Mouse (Mus musculus) CH12F3 (cell line): ENCODE data around the gene Iqgap2.

Experiments used
- in situ Hi-C: fragments of 300-500 bp; cut with MboI; formaldehyde crosslinking; loops from 2 replicates; pipeline ENCODE4 v1.14.3; 2020; ENCODE audit warnings: low sequenced_read_pairs

The Iqgap2 gene

DNA sequence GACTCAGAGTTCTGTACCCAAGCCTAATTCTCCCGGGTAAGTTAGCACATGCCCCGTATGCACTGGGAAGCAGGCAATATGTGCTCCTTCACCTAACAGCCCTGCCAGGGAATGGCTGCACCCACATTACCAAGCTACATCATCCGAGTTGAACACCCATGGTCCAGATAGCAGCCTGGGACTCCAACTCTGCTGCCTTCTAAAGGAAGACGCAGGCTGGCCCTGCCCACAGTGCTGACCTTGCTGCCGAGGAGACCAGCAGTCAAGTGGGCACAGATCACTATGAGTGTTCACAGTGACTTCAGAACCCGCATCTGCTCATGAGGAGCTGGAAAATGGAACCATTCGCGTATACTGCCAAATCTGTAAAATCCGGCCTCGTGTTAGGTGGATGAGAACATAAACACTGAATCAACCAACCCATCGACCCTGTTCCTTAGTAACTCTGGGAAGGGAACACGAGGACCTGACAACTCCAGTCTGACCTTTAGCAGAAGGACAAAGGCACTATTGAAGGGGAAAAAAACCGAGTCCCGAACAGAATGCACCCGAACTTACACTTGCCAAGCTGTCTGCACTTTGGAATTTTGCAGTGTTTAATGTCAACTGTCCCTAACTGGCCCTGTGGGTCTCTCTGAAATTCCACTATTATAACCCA, 109.3 kb downstream of the Iqgap2 start:
- in situ Hi-C loops: no loop called here

DNA sequence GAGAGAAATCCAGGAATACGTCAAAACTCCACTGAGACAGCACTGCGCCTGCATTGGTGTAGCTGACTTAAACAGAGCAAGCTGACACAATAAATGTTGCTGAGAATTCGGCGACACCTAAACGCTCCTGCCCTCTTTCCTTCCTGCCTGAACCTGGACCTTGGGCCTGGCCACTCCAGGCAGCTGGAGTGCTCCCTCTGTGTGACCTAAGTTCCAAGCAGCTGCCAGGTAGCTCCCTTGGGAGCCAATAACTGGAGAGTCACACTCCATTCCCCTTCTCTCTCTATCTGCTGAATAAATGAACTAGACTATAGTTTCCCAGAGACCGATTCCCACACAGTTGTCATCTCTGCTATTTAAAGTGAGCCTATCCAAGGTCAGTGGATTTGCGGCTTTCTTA, 111.7 kb downstream of the Iqgap2 start:
- in situ Hi-C loops: no loop called here

DNA sequence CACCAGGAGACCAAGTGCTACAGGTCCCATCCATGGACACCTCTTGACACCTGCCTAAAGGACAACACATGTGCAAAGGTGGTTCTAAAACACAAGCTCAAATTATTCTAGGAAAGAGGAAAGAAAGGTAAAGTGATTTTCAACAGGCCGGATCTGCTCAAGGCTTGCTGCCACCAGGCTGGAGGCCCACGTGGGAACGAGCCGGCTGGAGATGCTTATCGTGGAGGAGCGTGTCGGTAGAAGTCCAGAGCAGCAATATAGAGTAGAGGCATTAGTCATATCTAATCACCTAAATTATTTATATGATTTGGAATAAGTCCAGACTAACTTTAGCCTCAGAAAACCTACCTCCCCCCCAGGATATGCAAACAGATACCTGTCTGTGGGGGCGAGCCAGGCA, 112.5 kb downstream of the Iqgap2 start:
- in situ Hi-C loops: no loop called here

DNA sequence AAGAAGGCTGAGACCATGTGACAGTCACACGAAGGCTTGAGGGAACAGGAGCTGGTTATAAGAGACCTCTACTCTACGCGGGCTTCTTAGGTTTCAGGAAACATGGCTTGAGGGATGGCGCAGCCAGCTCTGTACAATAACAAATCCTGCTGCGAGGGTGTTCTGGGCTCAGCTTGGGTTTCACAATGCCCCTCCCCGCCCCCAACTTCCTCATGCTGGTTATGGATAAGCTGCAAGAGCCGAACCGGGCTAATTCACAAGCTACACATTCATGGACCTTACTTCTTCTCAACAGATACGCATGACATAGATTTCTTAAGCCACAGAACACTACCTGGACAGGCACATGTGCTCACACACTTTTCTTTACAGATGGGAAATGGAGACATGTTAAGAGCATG, 113.0 kb downstream of the Iqgap2 start:
- in situ Hi-C loops: no loop called here

DNA sequence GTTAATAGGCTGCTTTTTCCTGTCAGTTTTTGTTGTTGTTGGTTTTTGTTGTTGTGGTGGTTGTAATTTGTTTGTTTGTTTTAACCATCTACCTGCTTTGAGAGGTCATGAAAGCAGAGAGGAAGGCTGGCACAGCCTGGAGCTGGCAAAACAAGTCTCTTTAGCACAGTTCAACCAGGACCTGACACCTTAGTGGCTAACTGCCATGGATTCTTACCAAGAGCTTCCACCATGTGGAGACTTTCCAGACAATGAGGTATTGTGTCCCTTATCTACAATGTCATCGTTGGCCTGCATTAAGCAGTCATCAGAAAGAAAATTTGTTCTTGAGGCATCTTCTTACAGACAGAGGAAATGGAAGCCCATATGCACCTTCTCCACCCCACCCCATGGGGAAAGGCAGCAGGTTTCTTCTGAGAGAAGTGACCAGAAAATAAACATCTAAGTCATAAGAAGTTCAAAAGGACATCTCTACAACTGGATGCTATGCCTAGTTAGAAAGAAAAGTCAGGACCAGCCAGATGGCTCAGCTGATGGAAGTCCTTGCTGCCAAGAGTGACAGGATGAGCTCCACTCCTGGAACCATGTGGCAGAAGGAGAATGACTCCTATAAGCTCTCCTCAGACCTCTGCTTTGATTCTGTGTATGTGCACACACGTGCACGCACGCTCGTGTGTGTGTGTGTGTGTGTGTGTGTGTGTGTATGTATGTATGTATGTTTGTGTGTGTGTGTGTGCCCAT, 113.9 kb downstream of the Iqgap2 start:
- in situ Hi-C loops: no loop called here

DNA sequence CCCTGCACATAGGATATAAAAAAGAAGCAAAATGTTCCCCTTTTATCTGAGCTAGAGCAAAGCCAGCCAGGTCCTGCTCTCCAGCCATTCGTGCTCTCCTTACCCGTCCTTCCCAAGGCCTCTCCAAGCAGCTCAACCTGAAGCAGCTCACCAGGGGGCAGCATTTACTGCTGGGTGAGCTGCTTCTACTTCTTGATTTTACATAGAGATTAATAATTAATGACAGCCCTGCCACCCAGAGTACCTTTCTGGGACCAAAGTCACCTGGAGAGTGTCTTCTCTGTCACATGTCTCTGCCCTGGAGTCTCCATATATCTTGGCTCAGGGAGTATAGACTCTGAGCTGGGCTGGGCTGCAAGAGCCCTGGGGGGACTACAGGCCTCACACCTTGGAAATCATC, 114.5 kb downstream of the Iqgap2 start:
- in situ Hi-C loops: no loop called here

DNA sequence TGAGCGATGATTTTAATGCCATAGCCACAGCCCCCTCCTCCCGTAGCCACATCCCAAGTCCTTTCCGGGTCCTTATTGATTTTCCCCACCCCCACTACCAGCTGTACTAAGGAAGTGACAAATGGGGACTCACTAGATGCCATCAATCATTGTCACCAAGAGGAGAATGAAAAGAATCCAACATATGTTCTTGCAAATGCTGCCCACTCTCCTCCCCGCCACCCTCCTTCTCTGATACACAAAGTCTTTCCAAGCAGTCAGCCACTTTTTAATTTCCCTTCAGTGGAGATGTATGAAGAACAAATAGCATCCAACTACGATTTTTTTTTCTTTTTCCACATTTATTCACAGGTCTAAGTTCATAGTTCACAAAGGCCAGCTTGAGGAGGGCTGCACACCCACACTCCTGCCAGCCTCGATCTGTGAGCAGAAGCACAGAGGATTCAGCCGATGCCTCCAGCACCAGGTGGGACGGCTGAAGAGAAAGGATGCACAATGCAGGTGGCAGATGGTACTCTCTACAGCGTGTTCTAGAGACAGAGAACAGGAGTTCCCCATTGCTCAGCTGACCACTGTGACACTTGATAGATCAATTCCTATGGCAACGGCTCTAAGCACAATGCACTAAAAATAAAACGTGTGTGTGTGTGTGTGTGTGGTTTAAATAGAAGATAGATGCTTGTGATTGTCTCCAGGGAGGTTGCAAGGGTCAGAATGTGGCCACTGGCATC, 116.6 kb downstream of the Iqgap2 start:
- in situ Hi-C loops: no loop called here

DNA sequence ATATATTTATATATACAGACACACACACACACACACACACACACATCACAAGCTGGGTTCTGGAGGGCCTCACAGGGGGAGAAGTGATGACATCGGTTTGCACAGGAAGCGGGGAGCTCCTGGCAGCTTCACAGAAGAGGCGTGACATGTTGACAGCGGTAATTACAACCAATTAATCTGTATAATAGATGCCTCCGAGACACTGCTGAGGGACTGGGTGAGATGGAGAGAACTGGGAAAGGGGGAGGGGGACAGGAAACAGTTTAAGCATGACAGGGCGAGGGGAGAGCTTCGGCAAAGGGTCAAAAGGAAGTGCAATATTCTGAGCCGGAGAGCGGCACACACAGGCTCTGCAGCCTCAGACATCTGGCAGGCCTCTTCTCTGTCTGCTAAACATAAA, 126.7 kb downstream of the Iqgap2 start:
- in situ Hi-C loops: no loop called here

DNA sequence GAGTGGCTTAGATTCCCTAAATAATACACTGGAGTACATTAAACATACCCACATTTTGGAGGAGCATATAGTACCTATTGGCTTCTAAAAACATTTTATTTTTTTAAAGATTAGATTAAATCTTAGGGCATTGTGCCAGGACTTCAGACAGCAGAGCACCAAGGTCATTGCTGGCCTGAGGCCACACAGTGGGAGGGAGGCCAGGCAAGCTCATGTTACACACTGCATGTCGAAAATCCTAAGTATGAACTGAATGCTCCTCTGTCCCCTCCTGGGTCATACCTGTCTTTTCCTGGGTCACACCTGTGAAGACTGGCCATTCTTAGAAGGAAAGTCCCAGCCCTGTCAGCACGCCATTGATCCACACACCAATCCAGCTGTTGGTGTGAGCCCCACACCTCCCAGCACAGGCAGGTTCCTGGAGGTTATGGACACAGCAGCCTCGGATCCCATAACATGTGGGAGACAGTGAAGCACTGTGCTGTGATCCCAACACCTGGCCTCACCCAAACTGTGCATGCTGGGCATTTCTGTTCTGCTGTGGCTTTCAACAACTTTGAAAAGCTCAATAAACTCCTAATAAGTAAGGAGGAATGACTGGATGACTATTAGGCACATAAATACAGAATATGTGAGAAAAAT, 127.7 kb downstream of the Iqgap2 start:
- in situ Hi-C loops: no loop called here

DNA sequence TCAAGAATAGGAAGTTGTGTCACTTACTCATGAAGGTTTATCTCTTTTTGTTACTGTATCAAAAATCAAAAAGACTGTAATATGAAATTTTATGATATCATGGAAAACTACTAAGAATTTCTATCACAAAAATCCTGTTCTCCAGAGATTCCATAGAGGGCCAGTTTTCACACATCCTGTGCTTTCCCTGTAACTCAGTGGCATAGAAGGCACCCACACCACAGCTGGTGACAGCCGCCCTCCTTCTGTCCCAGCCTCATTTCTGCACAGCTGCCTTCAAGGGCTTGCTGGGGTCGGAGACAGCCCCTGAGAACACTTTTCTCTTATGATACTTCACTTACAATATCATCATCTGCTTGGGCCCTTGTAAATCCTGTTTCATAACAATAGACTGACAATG, 131.9 kb downstream of the Iqgap2 start:
- in situ Hi-C loops: no loop called here

DNA sequence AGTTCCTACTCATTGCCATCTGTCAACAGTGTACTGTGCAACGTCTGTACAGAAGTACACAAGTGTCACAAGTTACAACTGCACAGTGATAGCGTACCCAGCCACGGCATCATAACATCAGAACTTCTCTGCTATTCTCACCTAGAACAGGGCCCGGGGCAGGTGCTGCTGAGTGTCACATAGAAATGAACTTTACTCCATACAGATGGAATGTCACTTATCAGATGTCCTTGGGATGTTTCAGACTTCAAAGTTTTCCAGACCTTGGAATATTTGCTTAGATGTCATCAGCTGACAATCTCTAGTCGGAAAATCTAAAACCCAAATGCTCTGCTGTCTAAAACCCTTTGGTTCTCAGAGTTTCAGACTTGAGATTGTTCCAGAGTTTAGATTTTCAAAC, 137.4 kb downstream of the Iqgap2 start:
- in situ Hi-C loops: no loop called here

DNA sequence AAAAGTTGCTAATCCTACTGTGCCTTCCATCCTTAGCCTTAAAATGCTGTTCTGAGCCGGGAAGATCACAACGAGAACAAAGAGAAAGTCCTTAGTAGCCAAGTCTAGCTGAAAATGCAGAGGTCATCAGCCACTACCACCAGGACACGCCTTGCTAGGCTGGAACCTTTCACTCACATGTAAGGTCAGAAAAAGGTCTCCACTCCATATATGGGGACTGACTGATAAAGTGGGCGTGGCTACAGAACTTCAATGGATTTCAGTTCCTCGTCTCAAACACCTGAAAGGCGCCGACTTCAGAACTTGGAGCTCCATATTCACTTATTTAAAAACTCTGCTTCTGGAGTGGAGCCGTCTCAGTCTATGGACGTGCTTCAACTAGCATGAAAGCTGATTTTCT, 139.3 kb downstream of the Iqgap2 start:
- in situ Hi-C loops: no loop called here

DNA sequence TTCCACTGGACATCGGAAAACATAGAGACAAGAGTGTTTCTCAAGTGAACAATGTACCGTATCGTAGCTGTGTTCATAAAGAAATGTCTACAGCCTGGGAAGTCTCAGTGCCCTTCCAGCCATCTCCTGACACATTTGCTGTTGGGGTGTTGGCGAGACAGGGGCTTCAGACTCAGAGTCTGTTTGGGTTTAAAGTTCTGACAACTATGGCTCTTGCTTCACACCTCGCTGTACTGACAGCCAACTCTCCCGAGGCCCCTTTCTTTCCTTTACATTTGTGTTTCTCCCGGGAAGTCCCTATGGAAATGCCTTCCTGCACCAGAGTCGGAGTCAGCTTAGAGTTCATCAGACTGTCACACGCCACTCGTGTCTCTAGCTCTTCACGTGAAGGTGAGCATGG, 144.2 kb downstream of the Iqgap2 start:
- in situ Hi-C loops: no loop called here

DNA sequence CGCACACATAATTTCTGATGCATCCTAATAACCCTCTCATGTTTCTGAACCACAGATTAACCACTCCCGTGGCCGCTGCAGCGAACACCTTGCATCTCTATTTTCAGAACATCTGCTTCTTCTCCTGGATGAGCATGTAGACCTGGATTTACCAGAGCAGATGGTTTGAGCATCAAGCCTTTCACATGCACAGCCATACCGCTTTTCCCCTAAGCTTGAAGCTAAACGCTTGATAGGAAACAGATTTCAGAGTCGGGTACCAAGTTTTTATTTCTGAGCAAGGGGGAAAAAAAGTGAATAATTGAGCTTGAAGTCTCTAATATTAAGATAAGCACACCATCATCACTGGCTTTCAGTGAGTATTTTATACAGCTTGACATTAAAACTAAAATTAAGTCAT, 144.6 kb downstream of the Iqgap2 start:
- in situ Hi-C loops: no loop called here

DNA sequence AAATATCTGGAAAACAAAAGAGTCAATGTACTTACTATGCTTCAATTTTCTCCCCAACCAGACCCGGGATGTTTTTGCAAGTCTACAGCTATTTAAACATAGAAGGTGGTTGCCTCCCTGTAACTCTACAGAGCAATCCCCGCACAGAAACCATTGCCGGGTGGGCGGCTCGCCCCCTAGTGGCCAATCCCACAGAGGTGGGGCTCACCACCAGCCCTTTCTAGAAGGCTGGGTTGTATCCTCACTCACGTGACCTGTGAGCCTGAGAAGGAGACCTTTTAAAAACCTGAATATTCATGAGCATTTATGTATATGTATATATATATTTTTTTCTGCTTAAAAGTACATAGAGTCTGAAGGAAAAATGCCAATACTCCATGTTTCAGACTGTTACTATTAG, 145.2 kb downstream of the Iqgap2 start:
- in situ Hi-C loops: no loop called here

DNA sequence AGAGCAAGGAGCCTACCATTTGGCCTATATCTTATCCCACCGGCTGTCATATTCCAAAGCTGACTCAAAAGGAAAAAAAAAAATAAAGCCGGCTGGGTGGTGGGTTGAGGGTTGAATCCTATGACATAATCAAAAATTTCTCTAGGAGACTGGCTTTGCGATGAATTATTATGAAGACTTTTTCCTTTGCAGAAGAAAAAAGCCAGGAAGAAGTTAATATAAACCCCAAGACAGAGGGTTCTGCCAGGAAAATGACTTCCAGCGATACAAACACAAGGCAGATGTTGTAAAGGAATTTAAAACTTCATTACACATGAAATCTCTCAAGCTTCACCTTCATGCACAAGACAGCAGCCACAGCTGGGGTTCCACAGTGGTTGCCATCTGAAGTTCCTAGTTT, 146.3 kb downstream of the Iqgap2 start:
- in situ Hi-C loops: no loop called here

DNA sequence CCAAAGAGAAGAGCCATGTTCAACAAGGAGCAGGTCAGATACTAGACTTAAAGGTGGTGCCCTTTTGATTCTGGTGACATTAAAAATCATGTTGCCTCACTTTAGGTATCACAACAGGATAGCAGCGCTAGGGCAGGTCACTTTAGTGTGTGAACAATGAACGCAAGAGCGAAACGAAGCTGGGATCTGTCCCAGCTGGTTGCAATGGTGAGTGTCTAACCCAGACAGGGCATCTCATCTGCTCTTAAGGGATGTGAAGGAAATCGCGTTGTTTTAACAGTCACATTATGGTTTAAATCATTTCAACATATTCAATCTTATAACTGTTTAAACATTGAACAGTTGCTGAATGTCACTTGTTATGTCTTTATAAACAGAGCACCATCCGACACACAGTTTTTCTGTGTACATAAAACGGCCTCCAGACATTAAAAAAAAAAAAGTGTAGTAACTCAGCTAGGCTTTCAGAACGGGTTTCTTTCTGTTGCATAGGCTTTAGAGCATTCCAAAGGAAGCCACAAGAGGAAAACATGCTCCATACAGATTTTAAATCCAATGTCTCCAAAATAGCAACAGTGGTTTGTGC, 148.7 kb downstream of the Iqgap2 start:
- in situ Hi-C loops: no loop called here

DNA sequence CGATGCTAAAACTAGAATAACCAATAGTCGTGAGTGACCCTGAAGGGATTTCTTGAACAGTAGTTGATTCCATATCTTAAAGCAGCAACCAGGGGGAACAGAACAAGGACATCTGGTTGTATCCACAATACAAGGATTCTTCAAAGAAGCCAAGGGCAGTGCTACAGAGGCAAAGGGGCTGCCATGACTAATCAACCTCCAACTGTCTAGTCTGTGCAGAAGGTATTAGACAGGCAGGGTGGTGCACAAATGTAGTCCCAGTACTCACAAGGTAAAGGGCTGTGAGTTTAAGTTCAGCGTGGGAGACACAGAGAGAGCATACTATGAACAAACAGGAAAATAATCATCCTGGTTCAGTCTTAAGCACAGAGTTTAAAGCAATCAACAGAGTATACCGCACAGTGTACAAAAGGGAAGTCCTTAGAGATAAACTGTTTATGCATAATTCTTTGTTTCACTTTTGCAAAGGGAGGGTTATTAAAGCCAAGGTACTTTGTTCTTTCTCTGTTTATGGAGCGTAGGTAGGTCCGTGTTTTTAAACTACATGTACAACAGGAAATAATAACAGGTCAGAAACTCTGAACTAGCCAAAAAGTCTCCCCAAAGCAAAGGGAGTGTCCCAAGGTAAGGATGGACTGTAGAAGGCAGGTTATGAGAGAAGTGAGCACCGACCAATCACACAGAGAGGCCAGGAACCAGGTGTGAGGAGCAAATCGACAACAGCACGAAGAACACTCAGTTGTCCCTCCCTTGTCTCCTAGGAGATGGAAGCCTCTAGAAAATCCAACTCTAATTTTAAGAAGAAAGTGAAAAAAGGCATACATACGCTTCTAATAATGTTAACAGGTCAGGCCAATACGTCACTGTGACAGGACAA, 149.7 kb downstream of the Iqgap2 start:
- in situ Hi-C loops: no loop called here

DNA sequence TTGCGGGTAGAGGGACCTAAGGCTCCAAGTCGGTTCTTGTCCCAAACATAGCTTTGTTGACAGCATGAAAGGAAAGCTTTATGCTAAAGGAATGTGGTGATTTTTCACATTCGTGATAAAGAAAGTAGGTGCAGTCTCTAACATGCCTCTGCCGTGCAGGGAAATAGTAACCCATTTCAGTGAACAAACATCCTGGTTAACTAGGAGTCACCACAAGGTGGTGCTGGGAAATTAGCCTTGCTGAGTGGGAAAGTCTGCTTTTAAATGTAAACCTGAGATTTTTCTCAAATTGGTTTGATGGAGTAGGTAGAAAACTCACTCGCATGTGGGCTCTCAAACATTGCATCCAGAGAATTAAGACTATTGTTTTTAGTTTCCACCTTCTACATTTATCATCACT, 152.1 kb downstream of the Iqgap2 start:
- in situ Hi-C loops: no loop called here

DNA sequence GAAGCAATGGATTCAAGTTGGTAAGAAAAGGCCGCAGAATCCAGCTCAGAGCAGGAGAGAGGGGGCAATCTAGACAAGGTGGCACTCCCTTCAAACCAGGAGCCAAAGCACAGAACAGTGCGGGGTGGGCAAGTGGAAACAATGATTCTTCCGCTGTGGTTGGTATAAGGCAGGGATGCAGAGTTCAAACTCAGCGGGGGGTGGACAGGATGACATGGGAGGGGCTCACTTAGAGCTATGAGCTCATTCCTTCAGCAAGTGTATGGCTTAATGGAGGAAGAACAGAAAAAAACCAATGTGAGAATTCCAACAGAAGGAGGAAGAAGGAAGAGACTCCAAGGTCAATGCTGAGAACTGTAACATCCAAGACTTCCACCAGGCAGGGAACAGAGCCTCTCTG, 161.2 kb downstream of the Iqgap2 start:
- in situ Hi-C loops: no loop called here
